Mouse (Mus musculus) gastrocnemius, postnatal 4 days (tissue): ENCODE results near the gene Fam45a. TPM values are rescaled to one million over a fixed set of nuclear protein-coding genes. Genes with fewer than 3 reads are reported as not detected.
A peak's percentile ranks its signal among the peaks of the same experiment; 100 is the strongest.
"Not testable (repeated sequence)": the region's sequence is repeated elsewhere in the genome, so short reads cannot be mapped to it uniquely, and the experiment has no call there.

Experiments used
- DNase-seq, 2 experiments: peaks; one replicate each; pipeline ENCODE4 v3.0.0; 2021 to 2022; ENCODE audit warnings: low spot score in 2 of 2, mixed read lengths in 2 of 2
- microRNA-seq: library from miRNA; unstranded; fragments of <30 nt; microRNA quantifications from one replicate; pipeline ENCODE4 v1.2.0, GENCODE M21; 2021
- total RNA-seq, 2 experiments: library from RNA; stranded (reverse); gene quantifications; 2 replicates each; pipeline ENCODE4 v1.2.3; 2021

The Fam45a gene
- total RNA-seq, 2 experiments from 2014 or later = 23.4 to 24.1 TPM

- peak; percentile 24 to 67 for DNase-seq
Observed at GRCm38 (mm10) chr19:60837747-60838146, 26.4 kb downstream of the Fam45a start.

GRCm38 (mm10) chr19:60843324-60843723, 31.9 kb downstream of the Fam45a start:
- no peak for DNase-seq

DNA sequence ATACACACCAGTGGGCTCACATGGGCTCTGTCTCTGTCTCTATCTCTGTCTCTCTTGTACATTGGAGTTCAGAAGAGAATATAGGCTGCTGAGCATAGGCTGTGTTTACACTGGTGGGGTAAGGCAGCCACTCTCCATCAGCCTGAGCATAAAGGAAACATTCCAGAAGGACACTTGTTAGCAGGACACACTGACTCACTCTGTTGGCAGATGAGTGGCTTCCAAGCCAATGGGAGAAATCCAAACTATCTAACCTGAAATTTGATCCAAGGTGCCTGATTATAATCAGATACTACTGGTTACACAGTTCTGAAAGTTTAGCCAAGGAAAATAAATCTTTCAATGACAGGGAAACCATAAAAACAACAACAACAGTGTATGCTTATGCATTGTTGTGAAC, 34.3 kb downstream of the Fam45a start:
- no peak for DNase-seq

DNA sequence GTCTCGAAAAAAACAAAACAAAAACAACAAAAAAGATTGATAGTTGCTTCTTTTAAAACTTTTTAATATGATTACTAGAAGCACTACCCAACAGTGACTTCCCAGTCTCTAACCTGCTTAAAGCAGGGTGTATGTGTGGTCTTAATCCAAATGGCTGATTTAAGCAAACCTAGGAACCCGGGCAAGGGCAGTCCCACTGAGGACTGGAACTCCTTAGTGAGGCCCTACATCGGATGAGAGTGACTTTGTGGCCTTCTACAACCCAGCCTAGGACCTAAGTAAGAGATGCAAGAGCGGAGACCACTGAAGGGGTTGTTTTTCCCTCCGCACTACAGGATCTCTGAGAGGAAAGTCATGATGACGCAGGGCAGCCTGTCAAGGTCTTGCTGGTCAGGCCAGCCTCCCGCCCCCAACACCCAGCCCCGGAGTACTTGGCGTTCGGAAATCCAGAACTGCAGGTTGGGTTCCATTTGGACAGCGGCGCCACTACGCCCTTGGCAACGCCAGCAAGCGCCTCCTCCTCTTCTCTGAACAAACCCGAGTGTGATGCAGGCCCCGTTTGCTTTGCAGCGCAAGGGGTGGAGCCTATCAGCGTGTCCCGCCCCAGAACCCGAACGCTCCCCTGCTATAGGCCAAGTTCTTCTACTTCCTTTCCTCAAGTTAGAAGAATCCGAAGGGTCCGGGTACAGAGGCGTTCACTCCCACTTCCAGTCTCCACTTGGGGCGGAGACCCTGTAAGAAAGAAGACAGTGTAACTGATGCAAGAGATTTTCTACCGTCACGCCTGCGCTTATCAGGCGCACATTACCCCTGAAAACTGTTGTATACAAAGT, 49.7 kb downstream of the Fam45a start, which contains the start of gene Sfxn4:
Gene Sfxn4 (minus strand): TSS at position 612 of the 833 bp plus-strand sequence.
- DNase-seq = peak; percentile 76 to 87

- not testable (repeated sequence) for DNase-seq
Observed at GRCm38 (mm10) chr19:60866169-60866568, 54.8 kb downstream of the Fam45a start.

- no peak for DNase-seq
Observed at GRCm38 (mm10) chr19:60870489-60870888, 59.1 kb downstream of the Fam45a start.

DNA sequence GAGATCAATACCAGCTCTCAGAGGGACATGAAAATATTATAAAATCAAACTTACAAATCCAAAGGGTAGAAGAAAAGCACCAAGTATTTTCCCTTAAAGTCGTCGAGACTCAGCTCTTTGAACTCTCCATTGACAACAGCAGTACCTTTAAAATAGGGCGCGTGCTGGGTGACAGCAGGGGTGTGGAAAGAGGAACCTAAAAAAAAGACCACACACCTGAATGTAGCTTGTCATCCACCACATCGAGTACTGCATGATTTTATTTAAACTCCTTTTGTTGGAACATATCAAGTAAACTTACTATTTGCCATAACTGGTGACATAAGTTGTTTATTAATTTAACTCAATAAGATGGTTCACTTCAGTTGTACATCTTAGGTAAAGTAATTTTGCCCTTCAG, 60.0 kb downstream of the Fam45a start:
- no peak for DNase-seq

GRCm38 (mm10) chr19:60872272-60872671, 60.9 kb downstream of the Fam45a start:
- no peak for DNase-seq

GRCm38 (mm10) chr19:60873501-60873900, 62.1 kb downstream of the Fam45a start:
- peak in 1 of 2 experiments; percentile 10 for DNase-seq

GRCm38 (mm10) chr19:60874064-60874694, 62.8 kb downstream of the Fam45a start, which contains the start of gene Prdx3:
TSS of gene Prdx3 (minus strand) at chr19:60874556.
- peak; percentile 92 to 95 for DNase-seq

GRCm38 (mm10) chr19:60883129-60883528, 71.7 kb downstream of the Fam45a start:
- no peak for DNase-seq

Small RNA genes within 50 kb of the gene (microRNA-seq; reads per million reads assigned to microRNA genes)
- not detected for gene mmu-mir-3084-1

Other genes starting within 250 kb of the Fam45a start
- 10 to 100 TPM; 35.0 to 36.8 TPM for gene Cacul1, start 230.6 kb upstream of the Fam45a start, total RNA-seq
- under 1 TPM; 0.70 to 0.76 TPM for gene Nanos1, start 55.6 kb upstream of the Fam45a start, total RNA-seq
- gene Eif3a, start 20.9 kb upstream of the Fam45a start, total RNA-seq = 100 to 1,000 TPM; 123 to 135 TPM
- 1 to 10 TPM; 4.2 to 6.2 TPM for gene Sfxn4, start 49.9 kb downstream of the Fam45a start, total RNA-seq
- 100 to 1,000 TPM; 109 to 115 TPM for gene Prdx3, start 63.0 kb downstream of the Fam45a start, total RNA-seq
- 10 to 100 TPM; 12.9 to 16.0 TPM for gene Grk5, start 78.2 kb downstream of the Fam45a start, total RNA-seq